Mouse (Mus musculus): Measurements from ENCODE around the gene Sik2.

Sik2 gene

GRCm38 (mm10) chr9:50919554-50919953 lies 89.3 kb downstream of the Sik2 start:
- in situ Hi-C loops (cut with MboI): no loop called here

GRCm38 (mm10) chr9:50918131-50918530 lies 90.7 kb downstream of the Sik2 start:
- in situ Hi-C loops (cut with MboI): no loop called here

GRCm38 (mm10) chr9:50911861-50912515 lies 96.9 kb downstream of the Sik2 start:
- in situ Hi-C loops (cut with MboI): no loop called here

GRCm38 (mm10) chr9:50905321-50905720 lies 103.6 kb downstream of the Sik2 start:
- in situ Hi-C loops (cut with MboI): no loop called here

- in situ Hi-C loops (cut with MboI): no loop called here
These were observed 104.6 kb downstream of the Sik2 start for GRCm38 (mm10) chr9:50904196-50904847.

GRCm38 (mm10) chr9:50900026-50900920 lies 108.6 kb downstream of the Sik2 start:
- in situ Hi-C loops (cut with MboI): no loop called here

GRCm38 (mm10) chr9:50893665-50894064 lies 115.2 kb downstream of the Sik2 start:
- in situ Hi-C loops (cut with MboI): no loop called here

- in situ Hi-C loops (cut with MboI): no loop called here
These were observed 118.3 kb downstream of the Sik2 start for GRCm38 (mm10) chr9:50890494-50891090.

- in situ Hi-C loops (cut with MboI): no loop called here
These were observed 118.9 kb downstream of the Sik2 start for GRCm38 (mm10) chr9:50889964-50890363.

- in situ Hi-C loops (cut with MboI): no loop called here
These were observed 119.7 kb downstream of the Sik2 start for GRCm38 (mm10) chr9:50889211-50889610.

- in situ Hi-C loops (cut with MboI): no loop called here
These were observed 121.5 kb downstream of the Sik2 start for GRCm38 (mm10) chr9:50887351-50887750.

GRCm38 (mm10) chr9:50886870-50887269 lies 122.0 kb downstream of the Sik2 start:
- in situ Hi-C loops (cut with MboI): no loop called here

GRCm38 (mm10) chr9:50885600-50885987 lies 123.3 kb downstream of the Sik2 start:
- in situ Hi-C loops (cut with MboI): no loop called here

- in situ Hi-C loops (cut with MboI): no loop called here
These were observed 123.9 kb downstream of the Sik2 start for GRCm38 (mm10) chr9:50884741-50885599.

GRCm38 (mm10) chr9:50884093-50884492 lies 124.8 kb downstream of the Sik2 start:
- in situ Hi-C loops (cut with MboI): no loop called here

GRCm38 (mm10) chr9:50882183-50882582 lies 126.7 kb downstream of the Sik2 start:
- in situ Hi-C loops (cut with MboI): no loop called here

GRCm38 (mm10) chr9:50877431-50877830 lies 131.4 kb downstream of the Sik2 start:
- in situ Hi-C loops (cut with MboI): no loop called here

- in situ Hi-C loops (cut with MboI): no loop called here
These were observed 132.6 kb downstream of the Sik2 start for GRCm38 (mm10) chr9:50876287-50876686.

- in situ Hi-C loops (cut with MboI): no loop called here
These were observed 133.4 kb downstream of the Sik2 start for GRCm38 (mm10) chr9:50875470-50875869.

- in situ Hi-C loops (cut with MboI): no loop called here
These were observed 134.8 kb downstream of the Sik2 start for GRCm38 (mm10) chr9:50874031-50874430.

GRCm38 (mm10) chr9:50873210-50873609 lies 135.7 kb downstream of the Sik2 start:
- in situ Hi-C loops (cut with MboI): no loop called here
